Mouse (Mus musculus) neural tube, embryonic 12.5 days (tissue): ENCODE results near the gene Tnpo1. TPM values are rescaled to one million over a fixed set of nuclear protein-coding genes. Genes with fewer than 3 reads are reported as not detected.

ENCODE experiments used
- ATAC-seq: fragments of 200-750 bp; cut with Nextera tagmentation; 2 replicates; pipeline ENCODE4 v1.8.0; 2017; ENCODE audit warnings: low read depth, mild to moderate bottlenecking, moderate TSS enrichment, moderate library complexity; ENCODE audit not compliant: low FRiP score
- H3K27ac ChIP-seq: fragments of 300-500 bp; sonication (generic); 2 replicates; pipeline ENCODE4 v1.5.1; 2016
- H3K27me3 ChIP-seq: fragments of 300-500 bp; sonication (generic); replicated peaks from 2 replicates; pipeline ENCODE4 v1.6.1; 2016; ENCODE audit warnings: mild to moderate bottlenecking
- H3K36me3 ChIP-seq: fragments of 300-500 bp; sonication (generic); 2 replicates; pipeline ENCODE4 v1.6.1; 2016; ENCODE audit warnings: mild to moderate bottlenecking
- H3K4me1 ChIP-seq: fragments of 300-500 bp; sonication (generic); 2 replicates; pipeline ENCODE4 v1.6.1; 2016
- H3K4me2 ChIP-seq: fragments of 300-500 bp; sonication (generic); replicated peaks from 2 replicates; pipeline ENCODE4 v1.6.1; 2016; ENCODE audit warnings: mild to moderate bottlenecking
- H3K4me3 ChIP-seq: fragments of 300-500 bp; sonication (generic); 2 replicates; pipeline ENCODE4 v1.5.1; 2016
- H3K9ac ChIP-seq: fragments of 300-500 bp; sonication (generic); 2 replicates; pipeline ENCODE4 v1.6.1; 2016; ENCODE audit warnings: mild to moderate bottlenecking
- H3K9me3 ChIP-seq: fragments of 300-500 bp; sonication (generic); 2 replicates; pipeline ENCODE4 v1.6.1; 2016; ENCODE audit warnings: mild to moderate bottlenecking
- WGBS: fragments of 180-500 bp; shearing (Covaris S2); methylation state at CpG from one replicate; pipeline ENCODE4 v1.1.7; 2016; 5-methylcytosine and 5-hydroxymethylcytosine counted together
- polyA plus RNA-seq: library from polyadenylated mRNA; unstranded; fragments of >200 nt; fragmentation: Nextera tagmentation; extraction: Ambion mirVana; gene quantifications from 2 replicates; pipeline ENCODE4 v1.2.1, GENCODE M21; 2016

The Tnpo1 gene
- polyA plus RNA-seq, 1 experiment from 2014 or later, result 76.4 TPM

DNA sequence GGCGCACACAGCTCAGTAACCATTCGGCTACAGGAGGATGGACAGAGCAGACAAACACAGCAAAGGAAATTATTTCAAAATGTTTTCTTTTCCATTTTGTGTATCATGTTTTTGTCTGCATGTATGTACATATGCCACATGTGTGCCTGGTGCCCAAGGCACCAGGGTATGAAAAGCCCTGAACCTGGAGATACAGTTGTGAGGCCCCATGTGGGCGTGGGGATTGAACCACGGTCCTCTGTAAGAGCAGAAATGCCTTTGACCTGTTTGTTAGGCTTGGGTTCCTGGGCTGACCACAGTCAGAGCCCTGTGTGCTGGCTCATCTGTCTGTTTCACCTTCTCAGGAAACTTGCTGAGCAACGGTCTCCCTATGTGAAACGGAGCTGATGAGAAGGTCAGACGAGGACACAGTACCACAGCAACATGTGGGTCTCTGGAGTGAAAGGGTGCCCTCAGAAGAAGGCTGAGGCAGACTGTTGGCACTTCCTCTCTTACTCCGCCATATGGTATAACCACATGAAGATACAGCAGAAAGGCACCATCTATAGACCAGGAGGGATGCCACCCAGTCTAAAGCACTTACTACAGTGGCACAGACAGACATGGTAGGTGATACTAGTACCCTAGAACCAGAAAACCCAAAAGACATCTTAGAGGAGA is 23.7 kb downstream of the Tnpo1 start:
- no peak for ATAC-seq
- peaks cover 20% of the 10 kb centered on the region for H3K36me3 ChIP-seq
- H3K4me2 ChIP-seq, result no peak overlapping the region
- H3K27ac ChIP-seq, result no peak overlapping the region
- H3K27me3 ChIP-seq, result no peaks in the 10 kb centered on the region
- no peaks in the 10 kb centered on the region for H3K4me1 ChIP-seq
- H3K9ac ChIP-seq, result no peak overlapping the region
- no peak overlapping the region for H3K4me3 ChIP-seq
- 94% methylated on average over 8 of the region's 8 CpGs for WGBS
- no peaks in the 10 kb centered on the region for H3K9me3 ChIP-seq

DNA sequence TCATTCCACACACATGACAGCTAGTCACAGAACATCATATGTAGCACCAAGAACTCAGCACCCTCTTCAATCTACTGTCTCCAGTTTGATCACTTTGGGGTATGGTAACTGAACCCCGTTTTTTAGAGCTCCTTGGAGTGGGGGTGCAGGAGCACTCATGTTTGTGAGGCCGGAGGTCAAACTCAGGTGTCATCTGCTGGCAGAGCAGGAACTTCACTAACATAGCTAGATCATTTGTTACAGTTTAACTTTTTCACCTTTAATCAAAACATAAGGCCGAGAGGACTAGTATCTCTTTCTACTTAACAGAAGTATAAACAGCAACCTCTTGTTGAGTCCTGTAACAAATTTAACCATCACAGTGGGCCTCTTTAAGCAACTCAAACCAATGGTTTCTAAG is 26.6 kb downstream of the Tnpo1 start:
- no peak for ATAC-seq
- Histone ChIP-seq H3K9ac (no peak overlapping the region), H3K27me3 (no peaks in the 10 kb centered on the region), H3K27ac (no peak overlapping the region), H3K4me3 (no peak overlapping the region), H3K4me1 (no peaks in the 10 kb centered on the region; the same call in 1 of the 2 replicates), H3K36me3 (peaks cover 9% of the 10 kb centered on the region), H3K9me3 (no peaks in the 10 kb centered on the region), H3K4me2 (no peak overlapping the region)
- 92% methylated on average over 3 of the region's 3 CpGs for WGBS

DNA sequence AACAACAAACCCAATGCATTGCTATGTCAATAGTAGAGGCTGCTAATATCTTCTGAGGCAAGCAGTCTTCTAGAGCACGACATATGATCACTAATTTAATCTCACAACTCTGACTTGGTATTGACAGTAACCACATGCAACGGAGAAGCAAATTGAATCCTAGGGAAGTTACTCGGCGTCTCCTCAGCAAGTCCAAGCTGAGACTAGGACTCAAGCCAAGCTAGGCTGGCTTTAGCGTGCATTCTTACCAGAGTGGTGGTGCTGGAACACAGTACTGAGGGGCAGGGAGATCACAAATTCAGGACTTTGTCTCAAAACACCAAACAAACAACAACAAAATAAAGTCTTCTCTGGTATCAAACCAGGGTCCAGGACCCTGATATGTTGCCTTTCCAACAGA is 28.6 kb downstream of the Tnpo1 start:
- ATAC-seq, result no peak
- peaks cover 4% of the 10 kb centered on the region for H3K36me3 ChIP-seq
- H3K4me2 ChIP-seq, result no peak overlapping the region
- H3K4me1 ChIP-seq, result peaks cover 8% of the 10 kb centered on the region
- WGBS, result 92% methylated on average over 5 of the region's 5 CpGs
- no peak overlapping the region for H3K27ac ChIP-seq
- no peak overlapping the region for H3K4me3 ChIP-seq
- no peaks in the 10 kb centered on the region for H3K9me3 ChIP-seq
- H3K9ac ChIP-seq, result no peak overlapping the region
- H3K27me3 ChIP-seq, result no peaks in the 10 kb centered on the region

DNA sequence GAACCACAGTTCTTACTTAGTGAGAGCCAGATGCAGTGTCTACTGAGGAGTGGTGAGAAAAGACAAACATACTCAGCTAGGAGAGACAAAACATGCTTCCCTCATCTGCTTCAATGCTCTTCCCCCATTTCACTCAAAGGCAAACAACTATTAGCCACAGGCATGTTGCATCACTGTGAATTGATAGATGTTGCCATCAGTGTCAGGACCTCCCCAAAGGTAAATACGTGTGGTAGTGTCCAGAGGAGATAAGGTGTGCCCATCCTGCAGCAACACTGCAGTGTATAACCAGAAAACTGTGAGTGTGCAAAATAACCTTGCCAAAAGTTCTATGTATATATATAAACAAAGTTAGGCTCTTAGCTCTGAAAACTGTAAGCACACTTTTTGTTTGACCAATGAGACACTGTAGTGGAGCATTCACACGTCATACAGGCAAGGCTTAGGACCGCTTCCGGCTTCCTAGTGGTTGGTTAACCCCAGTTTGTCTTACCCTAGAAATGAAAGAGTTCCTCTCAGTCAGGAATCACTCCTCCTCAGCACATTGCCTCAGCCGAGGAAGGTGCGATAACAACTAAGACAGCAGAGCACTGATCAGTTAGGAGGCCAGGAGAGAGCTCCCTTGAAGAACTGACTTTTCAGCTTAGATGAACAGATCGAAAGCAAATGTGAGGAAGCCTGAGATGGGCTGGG is 29.6 kb downstream of the Tnpo1 start:
- no peaks in the 10 kb centered on the region for H3K27me3 ChIP-seq
- peaks cover 13% of the 10 kb centered on the region for H3K4me1 ChIP-seq
- H3K4me3 ChIP-seq, result no peak overlapping the region
- H3K9me3 ChIP-seq, result no peaks in the 10 kb centered on the region
- H3K4me2 ChIP-seq, result no peak overlapping the region
- no peak overlapping the region for H3K27ac ChIP-seq
- ATAC-seq, result no peak
- WGBS, result 87% methylated on average over 7 of the region's 7 CpGs
- no peaks in the 10 kb centered on the region for H3K36me3 ChIP-seq
- no peak overlapping the region for H3K9ac ChIP-seq

DNA sequence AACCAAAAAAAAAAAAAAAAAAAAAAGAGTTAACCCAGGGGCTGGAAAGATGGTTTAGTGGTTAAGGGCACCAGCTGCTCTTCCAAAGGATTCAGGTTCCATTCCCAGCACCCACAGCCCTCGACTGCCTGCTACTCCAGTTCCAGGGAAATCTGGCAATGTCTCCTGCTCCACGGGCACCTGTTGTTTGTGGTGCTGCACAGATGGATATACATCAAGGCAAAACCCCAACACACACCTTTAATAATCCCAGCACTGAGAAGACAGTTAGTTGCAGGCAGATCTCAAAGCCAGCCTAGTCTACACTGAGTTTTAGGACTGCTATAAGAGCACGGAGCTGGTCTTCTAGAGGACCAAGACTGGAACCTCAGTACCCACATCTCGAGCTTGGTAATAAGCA is 30.2 kb downstream of the Tnpo1 start:
- WGBS, result 92% methylated on average over 4 of the region's 4 CpGs
- Histone ChIP-seq H3K9me3 (no peaks in the 10 kb centered on the region), H3K27ac (no peak overlapping the region), H3K4me1 (peaks cover 18% of the 10 kb centered on the region), H3K4me2 (no peak overlapping the region), H3K36me3 (no peaks in the 10 kb centered on the region), H3K9ac (no peak overlapping the region), H3K27me3 (no peaks in the 10 kb centered on the region), H3K4me3 (no peak overlapping the region)
- no peak for ATAC-seq

DNA sequence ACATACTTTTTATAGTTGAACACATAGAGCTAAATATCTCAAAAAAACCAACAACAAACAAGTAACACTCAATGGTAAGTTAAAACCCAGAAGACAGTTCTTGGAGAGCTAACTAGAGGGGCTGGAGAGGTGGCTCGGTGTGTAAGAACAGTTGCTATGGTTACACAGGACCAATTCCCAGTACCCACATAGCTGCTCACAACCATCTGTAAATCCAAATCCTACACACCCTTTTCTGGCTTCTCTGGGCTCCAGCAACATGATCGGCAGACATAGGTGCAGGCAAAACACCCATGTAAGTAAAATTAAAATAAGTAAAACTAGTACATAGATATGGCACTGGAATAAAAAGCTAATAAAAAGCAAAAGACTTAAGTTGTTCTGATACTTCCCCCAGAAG is 31.3 kb downstream of the Tnpo1 start:
- Histone ChIP-seq H3K4me1 (peaks cover 24% of the 10 kb centered on the region), H3K4me3 (no peak overlapping the region), H3K9ac (no peak overlapping the region), H3K27me3 (no peaks in the 10 kb centered on the region), H3K27ac (no peak overlapping the region), H3K4me2 (no peak overlapping the region), H3K36me3 (no peaks in the 10 kb centered on the region), H3K9me3 (no peaks in the 10 kb centered on the region)
- 57% methylated on average over 2 of the region's 2 CpGs for WGBS
- ATAC-seq, result no peak

GRCm38 (mm10) chr13:98891443-98891842 is 34.7 kb downstream of the Tnpo1 start:
- Histone ChIP-seq H3K27ac (no peak overlapping the region), H3K4me1 (peaks cover 32% of the 10 kb centered on the region), H3K9me3 (no peaks in the 10 kb centered on the region), H3K4me3 (no peak overlapping the region), H3K27me3 (no peaks in the 10 kb centered on the region), H3K4me2 (peak overlapping the region; percentile 91), H3K9ac (no peak overlapping the region), H3K36me3 (peaks cover 10% of the 10 kb centered on the region)
- 25% methylated on average over 8 of the region's 8 CpGs for WGBS
- no peak for ATAC-seq

GRCm38 (mm10) chr13:98890871-98891219 is 35.3 kb downstream of the Tnpo1 start:
- Histone ChIP-seq H3K9me3 (no peaks in the 10 kb centered on the region), H3K4me2 (peak overlapping the region; percentile 91), H3K4me3 (peak overlapping the region; percentile 81), H3K27ac (peak overlapping the region; percentile 77), H3K9ac (peak overlapping the region; percentile 88), H3K4me1 (peaks cover 32% of the 10 kb centered on the region), H3K36me3 (peaks cover 15% of the 10 kb centered on the region), H3K27me3 (no peaks in the 10 kb centered on the region)
- ATAC-seq, result peak; percentile 91
- under 1% methylated on average over 31 of the region's 32 CpGs for WGBS

DNA sequence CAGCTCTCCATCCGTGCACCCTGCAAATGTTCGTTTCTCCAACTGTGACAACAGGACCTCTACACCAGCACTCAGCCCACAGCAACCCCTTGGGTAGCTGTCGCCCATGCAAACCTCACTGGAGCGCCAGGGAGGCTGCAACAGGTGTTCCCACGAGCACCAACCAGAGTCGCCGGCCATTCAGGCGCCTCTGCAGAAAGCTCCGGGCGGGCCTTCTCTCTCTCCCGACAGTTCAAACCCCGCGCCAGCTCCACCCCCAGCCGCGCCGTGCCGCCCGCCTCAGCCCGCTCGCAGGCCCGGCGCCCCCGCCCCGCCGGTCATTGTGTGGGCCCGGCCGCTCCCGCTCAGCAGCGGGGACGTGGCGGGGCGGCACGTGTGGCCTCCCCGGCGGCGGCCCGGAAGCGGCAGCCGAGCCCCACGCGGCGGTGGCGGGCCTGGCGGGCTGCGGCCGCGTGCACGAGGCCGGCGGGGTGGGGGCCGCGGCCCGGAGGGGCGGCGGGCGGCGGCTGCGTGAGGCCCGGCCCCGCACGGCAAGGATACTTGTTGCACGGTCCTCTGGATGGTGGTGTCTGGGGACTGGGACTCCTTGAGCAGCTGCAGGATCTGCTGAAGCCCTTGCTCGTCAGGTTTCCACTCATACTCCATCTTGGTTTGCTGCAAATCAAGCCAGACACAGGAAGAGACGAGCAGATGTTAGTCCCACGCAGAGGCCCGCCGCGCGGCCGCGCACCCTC is 35.9 kb downstream of the Tnpo1 start:
- Histone ChIP-seq H3K4me1 (peaks cover 32% of the 10 kb centered on the region), H3K27me3 (no peaks in the 10 kb centered on the region), H3K9ac (peak overlapping the region; percentile 88), H3K27ac (peak overlapping the region; percentile 77), H3K36me3 (peaks cover 20% of the 10 kb centered on the region), H3K4me2 (peak overlapping the region; percentile 91), H3K4me3 (peak overlapping the region; percentile 81), H3K9me3 (no peaks in the 10 kb centered on the region)
- WGBS, result under 1% methylated on average over 70 of the region's 71 CpGs
- peak; percentile 81 for ATAC-seq

GRCm38 (mm10) chr13:98889211-98889610 is 37.0 kb downstream of the Tnpo1 start:
- H3K4me2 ChIP-seq, result peak overlapping the region; percentile 34
- no peaks in the 10 kb centered on the region for H3K27me3 ChIP-seq
- no peak overlapping the region for H3K27ac ChIP-seq
- WGBS, result 34% methylated on average over 11 of the region's 12 CpGs
- H3K9me3 ChIP-seq, result no peaks in the 10 kb centered on the region
- peaks cover 27% of the 10 kb centered on the region for H3K36me3 ChIP-seq
- H3K9ac ChIP-seq, result no peak overlapping the region
- no peak overlapping the region for H3K4me3 ChIP-seq
- peaks cover 32% of the 10 kb centered on the region for H3K4me1 ChIP-seq
- no peak for ATAC-seq

- Histone ChIP-seq H3K9ac (no peak overlapping the region), H3K27me3 (no peaks in the 10 kb centered on the region), H3K27ac (no peak overlapping the region), H3K9me3 (no peaks in the 10 kb centered on the region), H3K4me3 (no peak overlapping the region), H3K36me3 (peaks cover 66% of the 10 kb centered on the region), H3K4me1 (no peaks in the 10 kb centered on the region), H3K4me2 (no peak overlapping the region)
- no peak for ATAC-seq
- 88% methylated on average over 5 of the region's 5 CpGs for WGBS
Measured at GRCm38 (mm10) chr13:98883774-98884173, 42.4 kb downstream of the Tnpo1 start.

DNA sequence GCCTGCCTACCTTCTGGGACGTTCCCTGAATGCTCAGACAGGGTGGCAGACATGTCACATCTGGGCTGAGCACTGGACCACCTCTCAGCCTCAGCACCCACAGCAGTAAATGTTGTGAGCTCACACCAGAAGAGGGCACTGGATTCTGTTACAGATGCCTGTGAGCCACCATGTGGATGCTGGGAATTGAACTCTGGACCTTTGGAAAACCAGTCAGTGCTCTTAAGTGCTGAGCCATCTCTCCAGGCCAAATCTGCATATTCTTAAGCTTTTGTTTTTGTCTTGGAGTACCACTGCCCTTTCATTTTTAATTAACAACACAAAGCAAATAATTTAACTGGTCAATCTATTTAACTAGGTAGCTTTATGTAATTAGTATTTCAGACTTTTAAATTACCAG is 44.2 kb downstream of the Tnpo1 start:
- Histone ChIP-seq H3K27ac (no peak overlapping the region), H3K36me3 (peaks cover 72% of the 10 kb centered on the region), H3K27me3 (no peaks in the 10 kb centered on the region), H3K9ac (no peak overlapping the region), H3K9me3 (no peaks in the 10 kb centered on the region), H3K4me3 (no peak overlapping the region), H3K4me1 (no peaks in the 10 kb centered on the region), H3K4me2 (no peak overlapping the region)
- ATAC-seq, result no peak
- 88% methylated on average over 1 of the region's 1 CpGs for WGBS
